Mouse (Mus musculus): Measurements from ENCODE around the gene Agk. TPM values are rescaled to one million over a fixed set of nuclear protein-coding genes. Genes with fewer than 3 reads are reported as not detected.

Gene Agk
- polyA plus RNA-seq, 1 experiment: 34.7 TPM

DNA sequence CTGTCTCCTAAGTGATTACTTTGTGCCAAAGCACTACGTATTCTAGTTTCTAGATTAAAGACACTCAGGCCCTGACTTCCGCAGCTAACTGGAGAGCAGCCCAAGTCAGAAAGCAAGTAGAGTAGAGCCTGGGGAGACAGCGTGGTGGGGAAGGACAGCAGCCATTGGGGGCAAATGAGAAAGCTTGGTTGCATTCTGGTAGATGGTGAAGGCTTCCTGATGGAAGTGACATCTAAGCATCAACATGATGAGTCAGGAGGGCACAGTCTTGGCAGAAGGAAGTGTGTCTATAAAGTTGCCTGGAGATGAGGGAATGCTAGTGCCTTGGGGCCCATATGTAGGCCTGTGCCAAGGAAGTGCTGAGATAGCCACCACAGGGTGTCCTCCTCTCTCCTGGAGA, 88.6 kb downstream of the Agk start:
- no peak overlapping the region for H3K4me3 ChIP-seq (ENCODE audit: low read depth, low read length)
- no peaks in the 10 kb centered on the region for H3K36me3 ChIP-seq (ENCODE audit: control insufficient read depth, insufficient read depth, low read length, poor library complexity, severe bottlenecking)
- H3K4me1 ChIP-seq (ENCODE audit: control insufficient read depth, insufficient read depth, low read length): no peaks in the 10 kb centered on the region
- H3K27ac ChIP-seq (ENCODE audit: insufficient read depth, low read length): no peak overlapping the region
- H3K9me3 ChIP-seq (replicated peaks; ENCODE audit: control insufficient read depth, insufficient read depth, low read length, poor library complexity, severe bottlenecking): no peaks in the 10 kb centered on the region
- H3K9ac ChIP-seq (ENCODE audit: low read depth, poor library complexity, severe bottlenecking): no peak overlapping the region
- TF ChIP-seq EP300 (IDR thresholded peaks at IDR 0.05; ENCODE audit: insufficient read depth, low read depth, low read length) (no peak), CTCF (IDR thresholded peaks at IDR 0.05; ENCODE audit: low read depth, low read length) (no peak), POLR2A (IDR thresholded peaks at IDR 0.05; ENCODE audit: insufficient read depth, low read length) (no peak)
- no peaks in the 10 kb centered on the region for H3K27me3 ChIP-seq (ENCODE audit: control insufficient read depth, insufficient read depth, low read length, poor library complexity, severe bottlenecking)

DNA sequence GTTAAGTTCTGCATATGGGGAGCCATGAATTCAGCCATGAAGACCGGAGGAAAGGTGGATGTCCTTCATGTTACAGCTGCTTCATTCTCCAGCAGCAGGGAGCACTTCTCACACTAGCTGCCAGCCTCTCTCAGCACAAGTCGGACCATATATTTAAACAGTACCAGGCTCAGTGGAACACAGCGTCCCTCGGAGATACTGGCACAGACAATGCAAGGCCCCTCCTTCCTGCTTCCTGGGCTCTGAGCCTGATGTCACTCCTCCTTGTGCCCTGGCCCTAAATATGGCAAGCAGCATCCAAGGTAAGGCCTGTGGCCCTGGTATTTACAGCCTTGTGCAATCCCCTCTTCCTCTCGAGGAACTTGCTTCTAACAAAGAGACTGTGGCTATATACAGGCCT, 90.8 kb downstream of the Agk start:
- TF ChIP-seq CTCF (IDR thresholded peaks at IDR 0.05; ENCODE audit: low read depth, low read length) (no peak), EP300 (IDR thresholded peaks at IDR 0.05; ENCODE audit: insufficient read depth, low read depth, low read length) (no peak), POLR2A (IDR thresholded peaks at IDR 0.05; ENCODE audit: insufficient read depth, low read length) (no peak)
- H3K9me3 ChIP-seq (replicated peaks; ENCODE audit: control insufficient read depth, insufficient read depth, low read length, poor library complexity, severe bottlenecking): no peaks in the 10 kb centered on the region
- H3K27me3 ChIP-seq (ENCODE audit: control insufficient read depth, insufficient read depth, low read length, poor library complexity, severe bottlenecking): no peaks in the 10 kb centered on the region
- no peak overlapping the region for H3K27ac ChIP-seq (ENCODE audit: insufficient read depth, low read length)
- H3K4me1 ChIP-seq (ENCODE audit: control insufficient read depth, insufficient read depth, low read length): no peaks in the 10 kb centered on the region
- no peaks in the 10 kb centered on the region for H3K36me3 ChIP-seq (ENCODE audit: control insufficient read depth, insufficient read depth, low read length, poor library complexity, severe bottlenecking)
- no peak overlapping the region for H3K9ac ChIP-seq (ENCODE audit: low read depth, poor library complexity, severe bottlenecking)
- H3K4me3 ChIP-seq (ENCODE audit: low read depth, low read length): no peak overlapping the region

DNA sequence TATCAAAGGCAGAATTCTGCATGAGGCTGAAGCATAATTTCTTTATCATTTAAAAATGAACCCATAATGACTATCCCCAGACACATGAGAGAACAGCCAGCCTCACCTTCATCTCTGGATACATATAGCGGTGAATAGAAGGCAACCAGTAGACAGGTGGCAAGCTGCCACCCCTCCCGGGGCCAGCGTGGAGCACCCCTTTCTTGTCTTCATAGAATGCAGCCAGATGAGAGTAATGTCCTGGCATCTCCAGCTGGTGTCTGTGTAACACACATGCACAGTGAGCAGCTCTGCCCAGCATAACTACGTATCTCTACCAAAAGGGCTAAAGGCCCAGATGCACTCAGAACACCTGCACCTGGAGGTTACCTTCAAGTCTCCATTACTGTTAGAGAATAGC, 93.4 kb downstream of the Agk start:
- TF ChIP-seq POLR2A (IDR thresholded peaks at IDR 0.05; ENCODE audit: insufficient read depth, low read length) (no peak), CTCF (IDR thresholded peaks at IDR 0.05; ENCODE audit: low read depth, low read length) (no peak), EP300 (IDR thresholded peaks at IDR 0.05; ENCODE audit: insufficient read depth, low read depth, low read length) (no peak)
- no peaks in the 10 kb centered on the region for H3K27me3 ChIP-seq (ENCODE audit: control insufficient read depth, insufficient read depth, low read length, poor library complexity, severe bottlenecking)
- no peak overlapping the region for H3K27ac ChIP-seq (ENCODE audit: insufficient read depth, low read length)
- H3K9ac ChIP-seq (ENCODE audit: low read depth, poor library complexity, severe bottlenecking): no peak overlapping the region
- no peak overlapping the region for H3K4me3 ChIP-seq (ENCODE audit: low read depth, low read length)
- no peaks in the 10 kb centered on the region for H3K9me3 ChIP-seq (replicated peaks; ENCODE audit: control insufficient read depth, insufficient read depth, low read length, poor library complexity, severe bottlenecking)
- no peaks in the 10 kb centered on the region for H3K4me1 ChIP-seq (ENCODE audit: control insufficient read depth, insufficient read depth, low read length)
- H3K36me3 ChIP-seq (ENCODE audit: control insufficient read depth, insufficient read depth, low read length, poor library complexity, severe bottlenecking): no peaks in the 10 kb centered on the region

GRCm38 (mm10) chr6:40421099-40421498, 96.1 kb downstream of the Agk start:
- H3K9me3 ChIP-seq (replicated peaks; ENCODE audit: control insufficient read depth, insufficient read depth, low read length, poor library complexity, severe bottlenecking): no peaks in the 10 kb centered on the region
- no peaks in the 10 kb centered on the region for H3K36me3 ChIP-seq (ENCODE audit: control insufficient read depth, insufficient read depth, low read length, poor library complexity, severe bottlenecking)
- no peak overlapping the region for H3K4me3 ChIP-seq (ENCODE audit: low read depth, low read length)
- H3K27ac ChIP-seq (ENCODE audit: insufficient read depth, low read length): no peak overlapping the region
- H3K4me1 ChIP-seq (ENCODE audit: control insufficient read depth, insufficient read depth, low read length): no peaks in the 10 kb centered on the region
- TF ChIP-seq POLR2A (IDR thresholded peaks at IDR 0.05; ENCODE audit: insufficient read depth, low read length): no peak
- no peak for TF ChIP-seq CTCF (IDR thresholded peaks at IDR 0.05; ENCODE audit: low read depth, low read length)
- no peak for TF ChIP-seq EP300 (IDR thresholded peaks at IDR 0.05; ENCODE audit: insufficient read depth, low read depth, low read length)
- no peak overlapping the region for H3K9ac ChIP-seq (ENCODE audit: low read depth, poor library complexity, severe bottlenecking)
- H3K27me3 ChIP-seq (ENCODE audit: control insufficient read depth, insufficient read depth, low read length, poor library complexity, severe bottlenecking): no peaks in the 10 kb centered on the region

- no peaks in the 10 kb centered on the region for H3K4me1 ChIP-seq (ENCODE audit: control insufficient read depth, insufficient read depth, low read length)
- H3K9ac ChIP-seq (ENCODE audit: low read depth, poor library complexity, severe bottlenecking): no peak overlapping the region
- H3K4me3 ChIP-seq (ENCODE audit: low read depth, low read length): no peak overlapping the region
- no peaks in the 10 kb centered on the region for H3K36me3 ChIP-seq (ENCODE audit: control insufficient read depth, insufficient read depth, low read length, poor library complexity, severe bottlenecking)
- TF ChIP-seq CTCF (IDR thresholded peaks at IDR 0.05; ENCODE audit: low read depth, low read length) (no peak), EP300 (IDR thresholded peaks at IDR 0.05; ENCODE audit: insufficient read depth, low read depth, low read length) (no peak), POLR2A (IDR thresholded peaks at IDR 0.05; ENCODE audit: insufficient read depth, low read length) (no peak)
- no peak overlapping the region for H3K27ac ChIP-seq (ENCODE audit: insufficient read depth, low read length)
- H3K9me3 ChIP-seq (replicated peaks; ENCODE audit: control insufficient read depth, insufficient read depth, low read length, poor library complexity, severe bottlenecking): no peaks in the 10 kb centered on the region
- H3K27me3 ChIP-seq (ENCODE audit: control insufficient read depth, insufficient read depth, low read length, poor library complexity, severe bottlenecking): no peaks in the 10 kb centered on the region
These were observed 98.0 kb downstream of the Agk start for GRCm38 (mm10) chr6:40423013-40423412.

DNA sequence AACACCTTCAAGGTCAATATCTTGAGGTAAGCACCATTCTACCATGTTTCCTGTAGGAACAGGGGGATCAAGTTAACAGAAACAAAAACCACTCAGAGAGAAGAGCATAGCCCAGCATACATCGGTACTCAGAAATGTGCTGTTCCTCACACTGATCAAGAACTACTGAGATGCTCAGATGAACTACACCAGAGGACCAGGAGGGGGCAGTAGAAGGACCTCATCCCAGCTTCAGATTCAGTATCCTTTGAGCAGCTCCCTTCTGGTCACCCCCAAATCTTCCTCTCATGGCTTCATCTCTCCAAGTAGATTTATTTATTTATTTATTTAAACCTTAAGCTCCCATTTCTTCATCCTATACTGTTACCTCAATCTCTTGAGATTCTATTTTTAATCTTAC, 98.8 kb downstream of the Agk start:
- Histone ChIP-seq H3K4me1 (ENCODE audit: control insufficient read depth, insufficient read depth, low read length) (no peaks in the 10 kb centered on the region), H3K4me3 (ENCODE audit: low read depth, low read length) (no peak overlapping the region), H3K9ac (ENCODE audit: low read depth, poor library complexity, severe bottlenecking) (no peak overlapping the region), H3K36me3 (ENCODE audit: control insufficient read depth, insufficient read depth, low read length, poor library complexity, severe bottlenecking) (no peaks in the 10 kb centered on the region), H3K27ac (ENCODE audit: insufficient read depth, low read length) (no peak overlapping the region), H3K27me3 (ENCODE audit: control insufficient read depth, insufficient read depth, low read length, poor library complexity, severe bottlenecking) (no peaks in the 10 kb centered on the region), H3K9me3 (replicated peaks; ENCODE audit: control insufficient read depth, insufficient read depth, low read length, poor library complexity, severe bottlenecking) (no peaks in the 10 kb centered on the region)
- TF ChIP-seq POLR2A (IDR thresholded peaks at IDR 0.05; ENCODE audit: insufficient read depth, low read length): no peak
- TF ChIP-seq CTCF (IDR thresholded peaks at IDR 0.05; ENCODE audit: low read depth, low read length): peak; percentile 30

Data from ES-Bruce4 (cell line).